Mouse (Mus musculus) left cerebral cortex, adult 8-10 months (tissue): ENCODE measurements around the gene Cep104. TPM values are rescaled to one million over a fixed set of nuclear protein-coding genes. Genes with fewer than 3 reads are reported as not detected.
A peak's percentile ranks its signal among the peaks of the same experiment; 100 is the strongest.

Experiments used
- DNase-seq, 2 experiments: peaks; one replicate each; pipeline ENCODE4 v3.0.0; 2022; ENCODE audit warnings: low spot score in 2 of 2
- total RNA-seq, 4 experiments: library from RNA; stranded (reverse); gene quantifications; 2 replicates each; pipeline ENCODE4 v1.2.4; 2022

The Cep104 gene
- 10 to 100 TPM; 28.4 to 35.3 (median 32.8) TPM for total RNA-seq

- DNase-seq: peak; percentile 92 to 95
Measured at GRCm38 (mm10) chr4:153974431-153975291, at the start of gene Cep104, which contains the start of gene Dffb. TSS of gene Cep104 (plus strand) at chr4:153975194. TSS of gene Dffb (minus strand) at chr4:153975126.

DNA sequence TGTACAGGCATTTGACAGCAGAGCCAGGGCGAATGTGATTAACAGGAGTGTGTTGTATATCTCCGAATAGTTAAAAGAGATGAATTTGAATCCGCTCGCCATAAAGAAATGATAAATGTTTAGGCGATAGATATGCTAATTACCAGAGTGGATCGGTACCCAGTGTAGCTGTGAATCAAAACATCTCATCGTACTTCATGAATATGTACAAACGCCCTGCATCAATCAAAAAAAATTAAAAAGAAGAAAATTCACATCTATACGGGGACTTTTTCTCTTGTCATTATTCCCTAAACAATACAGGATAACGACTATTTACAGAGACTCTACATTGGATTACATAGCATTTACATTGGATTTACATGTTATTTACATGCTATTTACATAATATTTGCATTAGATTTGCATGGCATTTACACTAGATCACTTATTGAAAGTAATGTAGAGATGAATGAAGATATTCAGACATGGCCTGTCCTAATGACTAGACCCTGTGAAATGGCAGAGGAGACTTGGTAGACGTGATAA lies 46.2 kb upstream of the Cep104 start:
- no peak for DNase-seq

DNA sequence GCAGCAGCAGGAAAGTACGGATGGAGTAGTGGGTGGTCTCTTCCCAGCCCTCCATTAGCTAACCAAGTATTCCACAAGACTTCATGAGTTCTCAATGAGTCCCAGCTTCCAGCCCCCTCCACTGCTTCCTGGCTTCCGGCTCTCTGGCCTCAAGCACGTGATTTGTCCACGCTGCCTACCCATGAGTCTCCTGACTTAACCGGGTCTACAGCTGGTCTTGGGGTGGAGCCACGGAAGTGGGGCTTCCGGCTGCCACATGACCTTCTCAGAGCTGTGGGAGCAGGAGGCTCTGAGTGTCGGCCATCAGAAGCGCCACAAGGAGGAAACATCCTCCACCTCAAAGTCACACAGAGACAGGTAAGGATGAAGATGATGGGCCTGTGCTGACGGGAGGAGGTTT lies 45.6 kb upstream of the Cep104 start:
- no peak for DNase-seq

GRCm38 (mm10) chr4:153929921-153930320 lies 45.1 kb upstream of the Cep104 start:
- no peak for DNase-seq

- peak in 1 of 2 experiments; percentile 47 for DNase-seq
Measured at GRCm38 (mm10) chr4:153943243-153943642, 31.8 kb upstream of the Cep104 start.

GRCm38 (mm10) chr4:153944261-153944660 lies 30.7 kb upstream of the Cep104 start:
- DNase-seq: no peak

GRCm38 (mm10) chr4:153945741-153946140 lies 29.3 kb upstream of the Cep104 start:
- DNase-seq: no peak

- DNase-seq: no peak
Measured at GRCm38 (mm10) chr4:153950372-153950771, 24.6 kb upstream of the Cep104 start.

DNA sequence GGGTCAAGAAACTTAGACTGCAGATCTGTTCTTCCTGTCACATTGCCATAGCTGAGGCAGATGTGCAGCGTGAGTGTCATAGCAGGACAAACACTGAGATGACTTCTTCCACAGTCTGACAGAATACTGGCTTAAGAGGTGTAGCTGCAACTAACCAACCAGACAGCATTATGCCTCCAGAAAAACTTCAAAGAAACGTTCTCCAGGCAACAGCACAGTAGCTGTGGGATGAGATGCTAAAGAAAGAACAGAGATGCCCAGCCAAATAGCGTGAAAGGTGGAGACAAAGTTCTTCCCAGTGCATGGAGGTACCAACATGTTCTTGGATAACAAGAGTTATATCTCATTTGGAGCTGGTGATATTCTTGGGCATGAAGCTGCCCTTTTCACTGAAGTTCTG lies 23.8 kb upstream of the Cep104 start:
- DNase-seq: no peak

DNA sequence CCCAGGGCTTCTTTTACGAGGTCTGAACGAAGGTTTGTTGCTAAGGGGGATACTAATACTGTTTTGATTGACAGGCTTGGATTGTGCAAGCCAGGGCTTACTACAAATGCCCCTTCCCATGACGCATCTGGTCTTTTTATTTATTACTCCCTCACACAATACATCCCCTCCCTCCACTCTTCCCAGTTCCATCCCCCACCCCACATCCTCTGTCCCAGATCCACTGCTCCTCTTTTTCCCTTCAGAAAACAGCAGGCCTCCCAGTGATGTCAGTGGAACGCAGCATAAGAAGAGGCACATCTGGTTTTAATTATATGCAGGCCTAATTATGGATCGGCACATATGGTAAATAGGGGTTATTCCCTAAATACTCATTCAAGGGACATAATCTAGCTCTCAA lies 23.3 kb upstream of the Cep104 start:
- DNase-seq: no peak

- DNase-seq: no peak
Measured at GRCm38 (mm10) chr4:153955651-153956050, 19.3 kb upstream of the Cep104 start.

- DNase-seq: peak; percentile 92 to 98
Measured at GRCm38 (mm10) chr4:153956569-153957405, 18.2 kb upstream of the Cep104 start, which contains the start of gene A430005L14Rik. TSS of gene A430005L14Rik (plus strand) at chr4:153957237.

DNA sequence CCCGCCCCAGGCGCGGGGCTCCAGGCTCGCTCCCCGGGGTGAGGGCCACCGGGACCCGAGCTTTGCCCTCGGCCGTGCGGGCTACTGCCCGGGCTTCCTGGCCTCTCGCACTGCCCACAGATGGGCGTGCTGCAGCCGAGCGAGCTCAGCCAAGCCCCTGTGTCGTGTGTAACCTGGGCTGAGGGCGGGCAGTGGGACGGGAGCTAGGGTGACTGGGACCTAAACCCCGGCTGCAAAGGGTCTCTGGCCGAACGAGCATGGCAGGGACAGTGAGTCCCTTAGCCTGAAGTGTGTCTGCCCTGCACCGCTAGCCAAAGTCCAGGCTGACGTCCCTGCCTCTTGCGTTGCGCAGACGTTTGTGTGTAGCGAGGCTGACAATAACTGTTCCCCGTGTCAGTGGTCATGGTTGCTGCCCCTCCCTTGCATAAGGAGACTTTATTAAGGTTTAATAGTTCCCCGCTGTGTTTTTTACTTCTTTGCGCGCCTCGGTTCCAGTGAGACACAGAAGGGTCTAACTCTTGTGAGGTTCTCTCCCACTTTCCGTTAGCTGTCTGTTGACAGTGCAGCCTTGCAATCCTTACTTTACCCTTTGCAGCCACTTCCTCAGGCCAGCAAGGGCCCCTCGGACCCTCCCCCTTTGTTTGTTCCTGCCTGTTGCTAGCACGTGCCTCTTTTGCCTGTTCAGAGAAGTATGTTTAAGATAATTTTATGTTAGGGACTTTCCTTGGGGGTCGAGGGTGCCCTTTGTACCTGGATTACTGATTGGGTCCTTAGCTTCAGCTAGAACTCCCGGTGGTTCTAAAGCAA lies 17.3 kb upstream of the Cep104 start:
- no peak for DNase-seq

GRCm38 (mm10) chr4:153962631-153963030 lies 12.4 kb upstream of the Cep104 start:
- peak in 1 of 2 experiments; percentile 54 for DNase-seq

GRCm38 (mm10) chr4:153966651-153967050 lies 8.3 kb upstream of the Cep104 start:
- no peak for DNase-seq

GRCm38 (mm10) chr4:153967556-153967955 lies 7.4 kb upstream of the Cep104 start:
- no peak for DNase-seq

GRCm38 (mm10) chr4:153968063-153968462 lies 6.9 kb upstream of the Cep104 start:
- DNase-seq: no peak

- DNase-seq: no peak
Measured at GRCm38 (mm10) chr4:153975292-153975662, 283 bp downstream of the Cep104 start.

- no peak for DNase-seq
Measured at GRCm38 (mm10) chr4:153975768-153976167, 774 bp downstream of the Cep104 start.

GRCm38 (mm10) chr4:153979243-153979642 lies 4.2 kb downstream of the Cep104 start:
- DNase-seq: no peak

GRCm38 (mm10) chr4:153980470-153980869 lies 5.5 kb downstream of the Cep104 start:
- DNase-seq: no peak
